Mouse (Mus musculus): ENCODE results near the gene Ephb1.

DNA sequence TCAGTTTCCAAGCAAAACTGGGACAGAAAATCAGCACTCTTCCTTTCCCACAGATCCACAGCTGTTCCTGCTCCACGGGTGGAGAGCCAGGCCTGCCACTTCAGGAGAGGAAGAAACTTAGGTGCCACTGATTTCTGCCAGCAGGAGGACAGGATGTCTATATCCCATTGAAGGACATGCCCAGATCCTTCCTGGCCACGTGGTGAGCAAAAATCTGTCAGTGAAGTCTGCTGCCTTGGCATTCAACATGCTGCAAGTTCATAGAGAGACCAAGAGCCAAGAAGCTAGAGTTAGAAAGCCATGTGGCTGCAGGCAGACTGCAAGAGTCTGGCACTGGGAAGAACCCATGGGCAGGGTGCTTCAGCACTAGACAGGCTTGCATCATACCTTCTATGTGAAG, 471.2 kb downstream of the Ephb1 start:
- TF ChIP-seq CTCF (IDR thresholded peaks at IDR 0.05; ENCODE audit: insufficient read depth, low read depth, low read length) (no peak), POLR2A (IDR thresholded peaks at IDR 0.05; ENCODE audit: insufficient read depth, low read depth, low read length) (no peak)

Measured in olfactory bulb, adult 2 months (tissue).